ENCODE assay signal across 25 mouse cellular contexts in the genomic region with DNA sequence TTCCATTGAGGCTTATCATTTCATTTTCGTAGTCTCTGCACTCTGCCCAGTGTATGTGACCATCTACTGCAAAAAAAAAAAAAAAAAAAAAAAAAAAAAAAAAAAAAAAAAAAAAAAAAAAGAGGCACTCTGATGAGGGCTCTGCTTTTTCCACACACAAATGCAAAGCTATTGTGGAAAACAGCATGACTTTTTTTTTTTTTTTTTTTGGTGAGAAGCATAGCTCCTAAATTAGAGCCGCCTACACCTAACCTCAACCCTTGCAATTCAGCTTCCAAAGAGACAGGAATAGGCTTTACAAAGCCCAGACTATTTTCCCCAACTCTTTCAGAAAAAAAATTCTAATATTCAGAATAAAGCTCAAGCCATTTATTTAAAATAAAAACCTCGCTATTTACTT. TPM values are rescaled to one million over a fixed set of nuclear protein-coding genes. Genes with fewer than 3 reads are reported as not detected.
DNase-seq lines count a peak whose midpoint lies in the region; TF ChIP-seq lines count a peak whose summit lies in the region.
"Had no signal": no experiment of that assay in that cellular context is flagged by ENCODE, and none has a peak within 500 bp of the region (broad histone marks: within the 10 kb centered on the region; RNA-seq: fewer than 3 reads in every experiment).

No protein-coding gene starts in this region.

- in situ Hi-C loops in ES-E14 (cut with MboI; ENCODE audit: low sequenced_read_pairs in 2 of 2, unreplicated experiment in 2 of 2), result no loop called here

- no peak overlapping the region for H3K4me3 ChIP-seq in layer of hippocampus, adult 2 months
- no peak overlapping the region for H3K4me3 ChIP-seq in ES-E14 (ENCODE audit: insufficient read depth in 1 of 2, low read depth in 1 of 2, low read length in 2 of 2, poor library complexity in 1 of 2, severe bottlenecking in 1 of 2)
- no peak overlapping the region for H3K4me3 ChIP-seq in olfactory bulb, adult 2 months (ENCODE audit: insufficient read depth, low read depth, low read length)
- H3K4me3 ChIP-seq: embryonic facial prominence, embryonic 10.5 days; embryonic facial prominence, embryonic 12.5 days; forebrain, embryonic 13.5 days; forebrain, embryonic 15.5 days had no signal

- WGBS in olfactory bulb, adult 2 months, result 42% methylated on average over 3 of the region's 3 CpGs

- no peak for TF ChIP-seq CTCF in layer of hippocampus, adult 2 months (conservative IDR thresholded peaks at IDR 0.05)
- TF ChIP-seq CTCF in olfactory bulb, adult 2 months (IDR thresholded peaks at IDR 0.05; ENCODE audit: insufficient read depth, low read depth, low read length), result no peak

- intact Hi-C loops in heart, postnatal 10 days (cut with DNase I), result no loop called here

- H3K9me3 ChIP-seq in ES-E14 (ENCODE audit: control insufficient read depth, insufficient read depth, low read depth, low read length), result no peaks in the 10 kb centered on the region
- H3K9me3 ChIP-seq: embryonic facial prominence, embryonic 10.5 days; embryonic facial prominence, embryonic 12.5 days; forebrain, embryonic 13.5 days; forebrain, embryonic 15.5 days; G1E had no signal

- TF ChIP-seq POLR2A in olfactory bulb, adult 2 months (IDR thresholded peaks at IDR 0.05; ENCODE audit: insufficient read depth, low read depth, low read length), result no peak

- peak in 1 of 2 experiments; percentile 15 for DNase-seq in layer of hippocampus, adult 2 months (ENCODE audit: low spot score in 2 of 2)
- DNase-seq in layer of hippocampus, adult 8-10 months (ENCODE audit: low spot score in 2 of 2), result no peak
- no peak for DNase-seq in ES-E14 (ENCODE audit: low read depth, low spot score)
- peak; percentile 78 for DNase-seq in brain, adult 2 months (ENCODE audit: low read depth, low spot score)
- no peak for DNase-seq in heart, postnatal 10 days
- DNase-seq in lung, postnatal 10 days, result no peak
- DNase-seq in adipocyte (ENCODE audit: low spot score), result no peak
- DNase-seq: adrenal gland, adult 2 months; adrenal gland, postnatal 10 days; adrenal gland, postnatal 25 days; cerebellum, adult 11-12 months; cerebellum, adult 2 months; cerebellum, adult 9-10 months; cerebellum, postnatal 10 days; cerebellum, postnatal 25 days; forebrain, postnatal 0 days had no signal

- H3K4me1 ChIP-seq in ES-E14 (ENCODE audit: control insufficient read depth in 2 of 2, insufficient read depth in 2 of 2, low read length in 2 of 2, poor library complexity in 1 of 2), result no peaks in the 10 kb centered on the region
- no peaks in the 10 kb centered on the region for H3K4me1 ChIP-seq in olfactory bulb, adult 2 months (ENCODE audit: control insufficient read depth, insufficient read depth, low read length)
- H3K4me1 ChIP-seq: embryonic facial prominence, embryonic 10.5 days; embryonic facial prominence, embryonic 12.5 days; forebrain, embryonic 13.5 days; forebrain, embryonic 15.5 days had no signal

- H3K9ac ChIP-seq in ES-E14 (ENCODE audit: insufficient read depth, low read depth, low read length, poor library complexity, severe bottlenecking), result no peak overlapping the region
- H3K9ac ChIP-seq: embryonic facial prominence, embryonic 12.5 days; forebrain, embryonic 13.5 days; forebrain, embryonic 15.5 days; forebrain, postnatal 0 days had no signal

- peak overlapping the region; percentile 67 for H3K27ac ChIP-seq in layer of hippocampus, adult 2 months
- no peak overlapping the region for H3K27ac ChIP-seq in ES-E14 (ENCODE audit: insufficient read depth, low read depth, low read length, poor library complexity, severe bottlenecking)
- peak overlapping the region; percentile 89 for H3K27ac ChIP-seq in olfactory bulb, adult 2 months (ENCODE audit: insufficient read depth, low read depth, low read length)
- H3K27ac ChIP-seq: embryonic facial prominence, embryonic 10.5 days; embryonic facial prominence, embryonic 12.5 days; forebrain, embryonic 13.5 days; forebrain, embryonic 15.5 days had no signal

- H3K36me3 ChIP-seq in ES-E14 (ENCODE audit: control insufficient read depth, insufficient read depth, low read length, poor library complexity, severe bottlenecking), result no peaks in the 10 kb centered on the region
- H3K36me3 ChIP-seq: embryonic facial prominence, embryonic 10.5 days; embryonic facial prominence, embryonic 12.5 days; forebrain, embryonic 15.5 days; G1E had no signal

TF ChIP-seq in ES-E14, 5 proteins besides CTCF, POLR2A, EP300 and RAD21:
- TF ChIP-seq ZNF384 (IDR thresholded peaks at IDR 0.05; ENCODE audit: low read depth, low read length) (peak; percentile 89), HCFC1 (IDR thresholded peaks at IDR 0.05; ENCODE audit: borderline replicate concordance, insufficient read depth, low read length) (no peak)

RNA-seq across cellular contexts. Expression of a gene that starts 54.0 kb away (rescaled TPM):
- total RNA-seq in layer of hippocampus, adult 2 months (2021), result 1 to 10 TPM; 2.6 to 3.2 TPM
- 1 to 10 TPM; 2.7 to 3.3 (median 3.2) TPM for total RNA-seq in layer of hippocampus, adult 8-10 months (2022)
- 3.2 and 3.5 TPM in 2 replicates for total RNA-seq in ES-E14 (2012; rRNA removed)
- polyA plus RNA-seq in olfactory bulb, adult 2 months (2012; ENCODE audit: insufficient read depth, insufficient read length, low replicate concordance, missing spikeins), result not detected in 2 replicates
- total RNA-seq in heart, postnatal 10 days (2021), result under 1 TPM; 0.12 to 0.17 TPM
- polyA plus RNA-seq: activated CD4-positive, CD25-positive, alpha-beta regulatory T cell, adult 4 months; embryonic facial prominence, embryonic 10.5 days; embryonic facial prominence, embryonic 12.5 days; embryonic facial prominence, embryonic 14.5 days; forebrain, embryonic 11.5 days; forebrain, embryonic 13.5 days; forebrain, embryonic 15.5 days; forebrain, postnatal 0 days had no signal

RNA-seq across cellular contexts. Expression of a gene that starts 58.3 kb away (rescaled TPM):
- 10 to 100 TPM; 42.4 to 47.8 TPM for total RNA-seq in layer of hippocampus, adult 2 months (2021)
- total RNA-seq in layer of hippocampus, adult 8-10 months (2022), result 10 to 100 TPM; 36.6 to 41.1 (median 39.6) TPM
- total RNA-seq in ES-E14 (2012; rRNA removed), result 8.7 and 11.3 TPM in 2 replicates
- polyA plus RNA-seq in olfactory bulb, adult 2 months (2012; ENCODE audit: insufficient read depth, insufficient read length, low replicate concordance, missing spikeins), result not detected in 2 replicates
- total RNA-seq in heart, postnatal 10 days (2021), result 1 to 10 TPM; 4.8 to 6.0 TPM
